In genomic region chr10:70655828-70656227, GRCm38 (mm10) we compare ENCODE assay signal across 12 mouse cellular contexts. TPM values are rescaled to one million over a fixed set of nuclear protein-coding genes. Genes with fewer than 3 reads are reported as not detected.
DNase-seq lines count a peak whose midpoint lies in the region; ATAC-seq and TF ChIP-seq lines count a peak whose summit lies in the region.
"Had no signal": no experiment of that assay in that cellular context is flagged by ENCODE, and none has a peak within 500 bp of the region (broad histone marks: within the 10 kb centered on the region; RNA-seq: fewer than 3 reads in every experiment).

Gene Phyhipl, minus strand, starts transcription at chr10:70655965.

- H3K4me1 ChIP-seq in testis, adult 2 months (ENCODE audit: control insufficient read depth, insufficient read depth, low read length): no peaks in the 10 kb centered on the region
- peaks cover 9% of the 10 kb centered on the region; the same call in 1 of the 2 replicates for H3K4me1 ChIP-seq in kidney, adult 2 months (ENCODE audit: control insufficient read depth, insufficient read depth, low read length)
- H3K4me1 ChIP-seq in heart, embryonic 12.5 days (replicated peaks): no peaks in the 10 kb centered on the region

- no peak for TF ChIP-seq CTCF in testis, adult 2 months (IDR thresholded peaks at IDR 0.05; ENCODE audit: control insufficient read depth, insufficient read depth, insufficient replicate concordance, low read depth, low read length)
- TF ChIP-seq CTCF in kidney, adult 2 months (conservative IDR thresholded peaks at IDR 0.05; ENCODE audit: insufficient read depth, insufficient read length, low read depth, low read length): no peak

- 23% methylated on average over 7 of the region's 7 CpGs for WGBS in kidney, adult 2 months
- 78% methylated on average over 7 of the region's 7 CpGs for whole genome bisulfite sequencing in heart, embryonic 12.5 days

- H3K36me3 ChIP-seq in testis, adult 2 months (ENCODE audit: control insufficient read depth, insufficient read depth, low read length): no peaks in the 10 kb centered on the region
- H3K36me3 ChIP-seq in kidney, adult 2 months (ENCODE audit: control insufficient read depth, insufficient read depth, low read length): no peaks in the 10 kb centered on the region
- no peaks in the 10 kb centered on the region for H3K36me3 ChIP-seq in heart, embryonic 12.5 days

- DNase-seq in testis, postnatal 14 days (ENCODE audit: low spot score): no peak
- DNase-seq in kidney, adult 2 months: peak; percentile 89
- no peak for DNase-seq in left cerebral cortex, postnatal 14 days (ENCODE audit: low spot score in 2 of 2)
- DNase-seq in spleen, postnatal 10 days (ENCODE audit: low spot score in 2 of 2): no peak
- DNase-seq in lung, postnatal 14 days: no peak
- DNase-seq in heart, adult 18-20 months: no peak
- DNase-seq: adrenal gland, postnatal 10 days; gastrocnemius, postnatal 36 days; thymus, postnatal 25 days had no signal

- no peaks in the 10 kb centered on the region; the same call in 1 of the 2 replicates for H3K9me3 ChIP-seq in heart, embryonic 12.5 days (replicated peaks)

- H3K9ac ChIP-seq in heart, embryonic 12.5 days: no peak within 1 kb of the TSS

- no peak for ATAC-seq in heart, embryonic 12.5 days (ENCODE audit: insufficient number of reproducible peaks, low FRiP score)

- intact Hi-C loops in left cerebral cortex, postnatal 14 days (cut with DNase I): no loop called here

- H3K27ac ChIP-seq in testis, adult 2 months (ENCODE audit: control insufficient read depth, insufficient read depth, low read depth, low read length): no peak within 1 kb of the TSS
- H3K27ac ChIP-seq in kidney, adult 2 months (ENCODE audit: insufficient read depth, low read depth, low read length): peak within 1 kb of the TSS; percentile 69
- H3K27ac ChIP-seq in heart, embryonic 12.5 days (ENCODE audit: poor library complexity, severe bottlenecking): no peak within 1 kb of the TSS

- no peak within 1 kb of the TSS for H3K4me2 ChIP-seq in heart, embryonic 12.5 days

- no peaks in the 10 kb centered on the region for H3K27me3 ChIP-seq in testis, adult 2 months (ENCODE audit: control insufficient read depth, insufficient read depth, low read length)
- no peaks in the 10 kb centered on the region for H3K27me3 ChIP-seq in kidney, adult 2 months (replicated peaks; ENCODE audit: control insufficient read depth, insufficient read depth, low read length)
- H3K27me3 ChIP-seq in heart, embryonic 12.5 days (replicated peaks): no peaks in the 10 kb centered on the region

- no peak for TF ChIP-seq POLR2A in testis, adult 2 months (IDR thresholded peaks at IDR 0.05; ENCODE audit: control insufficient read depth, low read depth, low read length)
- no peak for TF ChIP-seq POLR2A in kidney, adult 2 months (IDR thresholded peaks at IDR 0.05; ENCODE audit: low read depth, low read length)

- H3K4me3 ChIP-seq in testis, adult 2 months (ENCODE audit: control insufficient read depth, low read depth, low read length): no peak within 1 kb of the TSS
- peak within 1 kb of the TSS; percentile 46 for H3K4me3 ChIP-seq in kidney, adult 2 months (ENCODE audit: insufficient read depth, low read depth, low read length)
- no peak within 1 kb of the TSS for H3K4me3 ChIP-seq in heart, embryonic 12.5 days

RNA-seq across cellular contexts. Expression of gene Phyhipl, which starts in this region (rescaled TPM):
- 348 and 404 TPM in 2 replicates for polyA plus RNA-seq in testis, adult 2 months (2012; rRNA removed)
- polyA plus RNA-seq in kidney, adult 2 months (2012; rRNA removed): 71.8 and 75.4 TPM in 2 replicates
- total RNA-seq in left cerebral cortex, postnatal 14 days (2021): 100 to 1,000 TPM; 212 to 227 TPM
- 2.1 and 2.4 TPM in 2 replicates for polyA plus RNA-seq in heart, embryonic 12.5 days (2016; fragmentation: Nextera tagmentation; extraction: Ambion mirVana)
- not detected for total RNA-seq in heart, adult 18-20 months (2021)
- total RNA-seq: gastrocnemius, postnatal 36 days; hematopoietic stem cell, adult 5-6 weeks had no signal

Comparison
In these comparisons a context has a peak if more than half of its experiments do, and no peak if none do; other contexts are left out.
1. RNA of gene Phyhipl (total RNA-seq): 212 to 227 TPM in left cerebral cortex, postnatal 14 days; not detected in heart, adult 18-20 months; every median in the first group is over 100 times any median in the second.
2. RNA of gene Phyhipl (polyA plus RNA-seq): 348 to 404 TPM in testis, adult 2 months and 71.8 to 75.4 TPM in kidney, adult 2 months; 2.1 to 2.4 TPM in heart, embryonic 12.5 days; every median in the first group is over 10 times any median in the second.